Mouse (Mus musculus) heart, embryonic 16.5 days (tissue): ENCODE measurements around the gene Thra. TPM values are rescaled to one million over a fixed set of nuclear protein-coding genes. Genes with fewer than 3 reads are reported as not detected.

Experiments used
- ATAC-seq: fragments of 200-750 bp; cut with Nextera tagmentation; replicated peaks from 2 replicates; pipeline ENCODE4 v1.8.0; 2017; ENCODE audit warnings: moderate number of reproducible peaks; ENCODE audit not compliant: insufficient read depth, low FRiP score; ENCODE audit errors: extremely low read depth
- H3K27ac ChIP-seq: fragments of 300-500 bp; sonication (generic); 2 replicates; pipeline ENCODE4 v1.5.1; 2014; ENCODE audit warnings: mild to moderate bottlenecking, low read length, control low read depth, moderate library complexity
- H3K27me3 ChIP-seq: fragments of 300-500 bp; sonication (generic); 2 replicates; pipeline ENCODE4 v1.6.1; 2014; ENCODE audit warnings: low read length, mixed read lengths; ENCODE audit not compliant: control insufficient read depth, insufficient read depth
- H3K36me3 ChIP-seq: fragments of 300-500 bp; sonication (generic); 2 replicates; pipeline ENCODE4 v1.6.1; 2014; ENCODE audit not compliant: control insufficient read depth, insufficient read depth
- H3K4me1 ChIP-seq: fragments of 300-500 bp; sonication (generic); 2 replicates; pipeline ENCODE4 v1.6.1; 2014; ENCODE audit warnings: low read length, mixed read lengths; ENCODE audit not compliant: control insufficient read depth, insufficient read depth
- H3K4me2 ChIP-seq: fragments of 300-500 bp; sonication (generic); 2 replicates; pipeline ENCODE4 v1.6.1; 2014; ENCODE audit warnings: low read depth, mild to moderate bottlenecking, control low read depth, low read length
- H3K4me3 ChIP-seq: fragments of 300-500 bp; sonication (generic); 2 replicates; pipeline ENCODE4 v1.5.1; 2014; ENCODE audit warnings: mild to moderate bottlenecking, control low read depth, low read length
- H3K9ac ChIP-seq: fragments of 300-500 bp; sonication (generic); 2 replicates; pipeline ENCODE4 v1.6.1; 2014; ENCODE audit warnings: low read length, control low read depth
- H3K9me3 ChIP-seq: fragments of 300-500 bp; sonication (generic); replicated peaks from 2 replicates; pipeline ENCODE4 v1.6.1; 2016; ENCODE audit warnings: low read length; ENCODE audit not compliant: control insufficient read depth
- WGBS: fragments of 180-500 bp; shearing (Covaris S2); extraction: QIAGEN DNeasy Blood & Tissue Kit; methylation state at CpG from one replicate; pipeline ENCODE4 v1.1.7; 2014; 5-methylcytosine and 5-hydroxymethylcytosine counted together
- polyA plus RNA-seq: library from polyadenylated mRNA; unstranded; fragments of >200 nt; fragmentation: Nextera tagmentation; extraction: Ambion mirVana; gene quantifications from 2 replicates; pipeline ENCODE4 v1.2.1, GENCODE M21; 2015

Thra gene
- polyA plus RNA-seq, 1 experiment from 2014 or later, result 37.5 TPM

DNA sequence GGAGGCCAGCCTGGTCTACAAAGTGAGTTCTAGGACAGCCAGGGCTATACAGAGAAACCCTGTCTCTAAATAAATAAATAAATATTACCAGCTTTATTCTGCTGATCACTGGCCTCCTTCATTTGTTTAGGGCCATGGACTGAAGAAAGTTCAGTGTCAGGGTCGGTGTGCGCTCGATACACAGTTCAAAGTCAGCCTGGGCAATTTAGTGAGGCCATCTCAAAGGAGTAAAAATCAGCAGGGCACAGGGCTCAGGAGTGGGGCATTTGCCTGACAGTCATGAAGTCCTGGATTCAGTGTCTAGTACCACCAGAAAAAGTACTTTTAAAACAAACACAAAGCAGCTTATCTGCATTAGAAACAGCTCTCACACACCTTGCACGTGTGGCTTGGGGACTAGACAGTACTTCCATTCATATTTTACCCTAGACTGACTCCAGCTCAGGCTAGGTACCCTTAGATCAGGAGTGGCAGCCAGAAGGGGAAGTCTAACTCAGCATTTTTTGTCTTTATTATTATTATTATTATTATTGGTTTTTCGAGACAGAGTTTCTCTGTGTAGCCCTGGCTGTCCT lies 50.3 kb downstream of the Thra start:
- H3K4me3 ChIP-seq, result no peak overlapping the region
- H3K4me1 ChIP-seq, result peaks cover 41% of the 10 kb centered on the region
- H3K9me3 ChIP-seq, result no peaks in the 10 kb centered on the region
- ATAC-seq, result no peak
- no peaks in the 10 kb centered on the region for H3K36me3 ChIP-seq
- H3K27me3 ChIP-seq, result no peaks in the 10 kb centered on the region
- H3K9ac ChIP-seq, result no peak overlapping the region
- WGBS, result 81% methylated on average over 5 of the region's 5 CpGs
- H3K4me2 ChIP-seq, result no peak overlapping the region
- no peak overlapping the region for H3K27ac ChIP-seq

DNA sequence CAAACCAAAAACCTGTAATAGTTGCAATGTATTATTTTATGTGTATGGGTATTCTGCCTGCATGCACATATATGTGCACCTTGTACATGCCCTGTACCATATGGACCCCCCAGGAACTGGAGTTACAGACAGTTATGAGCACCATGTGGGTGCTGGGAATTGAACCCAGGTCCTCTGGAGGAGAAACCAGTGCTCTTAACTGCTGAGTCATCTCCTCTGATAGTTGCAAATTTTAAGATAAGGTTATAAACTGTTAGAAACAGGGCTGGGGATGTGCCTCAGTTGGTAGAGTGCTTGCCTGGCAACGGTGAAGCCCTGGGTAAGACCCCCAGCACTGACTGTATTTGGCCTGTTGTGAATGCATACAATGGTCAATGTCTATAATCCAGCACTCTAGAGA lies 51.0 kb downstream of the Thra start:
- Histone ChIP-seq H3K4me2 (no peak overlapping the region), H3K4me1 (peaks cover 35% of the 10 kb centered on the region), H3K27ac (no peak overlapping the region), H3K36me3 (no peaks in the 10 kb centered on the region), H3K9me3 (no peaks in the 10 kb centered on the region), H3K4me3 (no peak overlapping the region), H3K27me3 (no peaks in the 10 kb centered on the region), H3K9ac (no peak overlapping the region)
- ATAC-seq, result no peak
- WGBS, result 69% methylated on average over 1 of the region's 1 CpGs

DNA sequence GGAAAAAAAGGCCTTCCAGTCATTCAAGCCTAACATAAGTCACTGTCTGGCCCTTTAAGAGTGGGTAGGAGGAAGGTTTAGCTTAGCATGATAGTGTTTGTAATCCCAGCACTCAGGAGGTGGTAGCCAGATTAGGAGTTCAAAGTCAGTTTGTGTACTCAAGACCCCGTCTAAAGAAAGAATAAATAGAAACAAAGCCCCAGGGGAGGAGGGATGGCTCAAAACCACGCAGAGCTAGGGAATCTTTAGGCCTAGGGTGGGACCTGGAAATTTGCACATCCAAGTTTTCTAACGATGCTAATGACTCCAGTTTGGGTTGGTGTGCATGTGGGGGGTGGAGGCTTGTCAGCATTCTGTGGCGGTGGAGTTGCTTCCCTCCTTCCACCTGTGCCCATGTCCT lies 51.6 kb downstream of the Thra start:
- Histone ChIP-seq H3K9me3 (no peaks in the 10 kb centered on the region), H3K4me1 (peaks cover 31% of the 10 kb centered on the region), H3K4me3 (no peak overlapping the region), H3K4me2 (no peak overlapping the region), H3K27ac (no peak overlapping the region), H3K27me3 (no peaks in the 10 kb centered on the region), H3K9ac (no peak overlapping the region), H3K36me3 (no peaks in the 10 kb centered on the region)
- no peak for ATAC-seq
- WGBS, result 20% methylated on average over 4 of the region's 4 CpGs

DNA sequence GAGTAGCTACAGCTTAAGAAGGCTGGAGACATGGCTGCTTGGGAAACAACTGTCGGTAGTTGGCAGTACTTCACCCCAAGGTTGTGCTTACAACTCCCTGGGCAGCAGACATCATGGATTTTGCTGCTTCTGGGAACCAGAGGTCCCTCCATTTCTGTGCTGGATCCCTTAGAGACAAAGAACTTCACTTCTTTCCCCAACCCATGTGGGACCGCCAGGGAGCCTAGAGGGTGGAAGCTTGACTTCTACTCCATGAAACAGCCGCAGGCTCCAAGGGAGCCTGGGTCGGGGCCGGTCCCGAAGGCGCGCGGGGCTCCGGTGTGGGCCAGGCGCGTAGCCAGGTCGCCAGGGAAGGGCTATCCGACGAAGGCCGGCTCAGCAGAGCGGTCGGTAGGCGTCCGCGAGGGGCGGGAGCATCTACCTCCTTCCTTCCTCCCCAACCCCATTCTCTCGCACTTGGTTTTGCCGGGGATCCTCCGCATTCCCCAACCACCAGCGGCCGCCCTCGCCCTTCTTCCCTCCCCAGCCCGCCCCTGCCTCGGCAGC lies 54.1 kb downstream of the Thra start:
- peak overlapping the region; percentile 81 for H3K4me2 ChIP-seq
- H3K4me3 ChIP-seq, result peak overlapping the region; percentile 100
- 0% methylated on average over 29 of the region's 30 CpGs for WGBS
- H3K27me3 ChIP-seq, result no peaks in the 10 kb centered on the region
- H3K4me1 ChIP-seq, result peaks cover 27% of the 10 kb centered on the region
- no peaks in the 10 kb centered on the region for H3K9me3 ChIP-seq
- peaks cover 6% of the 10 kb centered on the region for H3K36me3 ChIP-seq
- peak overlapping the region; percentile 100 for H3K27ac ChIP-seq
- peak; percentile 58 for ATAC-seq
- H3K9ac ChIP-seq, result peak overlapping the region; percentile 100

DNA sequence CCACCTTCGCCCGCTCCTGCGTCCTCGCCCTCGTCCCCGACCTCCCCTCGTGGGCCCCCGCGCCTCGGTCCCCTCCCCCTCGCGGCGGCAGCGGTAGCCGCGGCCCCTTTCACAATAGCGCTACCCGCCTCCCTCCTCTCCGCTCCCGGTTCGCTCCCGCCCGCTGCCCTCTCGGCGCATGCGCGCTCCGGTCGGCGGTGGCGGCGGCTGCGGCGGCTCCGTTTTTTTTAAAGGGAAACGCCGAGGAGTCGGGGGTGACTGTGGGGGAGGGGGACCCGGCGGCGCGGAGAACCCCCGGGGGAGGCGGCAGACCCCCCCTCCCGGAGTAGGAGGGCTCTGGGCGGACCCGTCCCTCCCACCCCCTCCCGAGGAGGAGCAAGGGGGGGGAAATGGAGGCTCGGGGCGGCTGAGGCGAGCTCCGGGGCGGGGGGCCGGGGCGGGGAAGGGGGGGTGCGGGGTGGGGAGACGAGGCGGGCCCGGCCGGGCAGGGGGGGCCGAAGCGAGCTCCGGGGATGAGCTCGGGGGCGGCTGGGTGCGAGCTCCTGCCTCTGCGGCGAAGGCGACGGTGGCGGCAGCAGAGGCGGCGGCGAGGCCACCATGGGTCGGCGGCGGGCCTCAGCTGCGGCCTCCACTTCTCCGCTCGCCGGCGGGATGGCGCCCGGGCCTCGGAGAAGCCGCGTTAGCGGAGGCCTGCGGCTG lies 54.7 kb downstream of the Thra start, which contains the start of gene Msl1:
Gene Msl1 (plus strand): TSS at position 502 of the 699 bp plus-strand sequence.
- peak within 1 kb of the TSS; percentile 100 for H3K4me3 ChIP-seq
- H3K4me1 ChIP-seq, result peaks cover 22% of the 10 kb centered on the region
- under 1% methylated on average over 64 of the region's 89 CpGs for WGBS
- no peaks in the 10 kb centered on the region for H3K9me3 ChIP-seq
- peak within 1 kb of the TSS; percentile 100 for H3K9ac ChIP-seq
- peak within 1 kb of the TSS; percentile 81 for H3K4me2 ChIP-seq
- H3K36me3 ChIP-seq, result peaks cover 11% of the 10 kb centered on the region
- no peaks in the 10 kb centered on the region for H3K27me3 ChIP-seq
- peak within 1 kb of the TSS; percentile 100 for H3K27ac ChIP-seq
- peak; percentile 71 for ATAC-seq

DNA sequence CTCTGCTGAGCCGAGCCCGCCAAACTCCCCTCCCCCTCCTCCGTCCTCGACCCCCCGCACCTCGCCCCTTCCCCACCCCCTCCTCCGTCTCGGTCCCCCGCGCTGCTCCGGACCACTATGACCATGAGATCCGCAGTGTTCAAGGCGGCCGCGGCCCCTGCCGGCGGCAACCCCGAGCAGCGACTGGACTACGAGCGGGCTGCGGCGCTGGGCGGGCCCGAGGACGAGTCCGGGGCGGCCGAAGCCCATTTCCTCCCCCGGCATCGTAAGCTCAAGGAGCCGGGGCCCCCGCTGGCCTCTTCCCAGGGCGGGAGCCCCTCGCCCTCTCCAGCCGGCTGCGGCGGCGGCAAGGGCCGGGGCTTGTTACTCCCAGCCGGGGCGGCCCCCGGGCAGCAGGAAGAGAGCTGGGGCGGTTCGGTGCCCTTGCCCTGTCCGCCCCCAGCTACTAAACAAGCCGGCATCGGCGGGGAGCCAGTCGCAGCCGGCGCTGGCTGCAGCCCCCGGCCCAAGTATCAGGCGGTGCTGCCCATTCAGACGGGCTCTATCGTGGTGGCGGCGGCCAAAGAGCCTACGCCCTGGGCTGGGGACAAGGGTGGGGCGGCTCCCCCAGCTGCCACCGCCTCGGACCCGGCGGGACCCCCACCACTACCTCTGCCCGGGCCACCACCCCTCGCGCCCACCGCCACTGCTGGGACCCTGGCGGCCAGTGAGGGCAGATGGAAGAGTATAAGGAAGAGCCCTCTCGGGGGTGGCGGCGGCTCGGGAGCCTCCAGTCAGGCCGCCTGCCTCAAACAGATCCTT lies 55.5 kb downstream of the Thra start:
- Histone ChIP-seq H3K36me3 (peaks cover 17% of the 10 kb centered on the region), H3K4me3 (peak overlapping the region; percentile 100), H3K9ac (peak overlapping the region; percentile 100), H3K9me3 (no peaks in the 10 kb centered on the region), H3K4me1 (peaks cover 22% of the 10 kb centered on the region), H3K27me3 (no peaks in the 10 kb centered on the region), H3K4me2 (peak overlapping the region; percentile 81), H3K27ac (peak overlapping the region; percentile 100)
- peak; percentile 31 for ATAC-seq
- WGBS, result under 1% methylated on average over 68 of the region's 74 CpGs

DNA sequence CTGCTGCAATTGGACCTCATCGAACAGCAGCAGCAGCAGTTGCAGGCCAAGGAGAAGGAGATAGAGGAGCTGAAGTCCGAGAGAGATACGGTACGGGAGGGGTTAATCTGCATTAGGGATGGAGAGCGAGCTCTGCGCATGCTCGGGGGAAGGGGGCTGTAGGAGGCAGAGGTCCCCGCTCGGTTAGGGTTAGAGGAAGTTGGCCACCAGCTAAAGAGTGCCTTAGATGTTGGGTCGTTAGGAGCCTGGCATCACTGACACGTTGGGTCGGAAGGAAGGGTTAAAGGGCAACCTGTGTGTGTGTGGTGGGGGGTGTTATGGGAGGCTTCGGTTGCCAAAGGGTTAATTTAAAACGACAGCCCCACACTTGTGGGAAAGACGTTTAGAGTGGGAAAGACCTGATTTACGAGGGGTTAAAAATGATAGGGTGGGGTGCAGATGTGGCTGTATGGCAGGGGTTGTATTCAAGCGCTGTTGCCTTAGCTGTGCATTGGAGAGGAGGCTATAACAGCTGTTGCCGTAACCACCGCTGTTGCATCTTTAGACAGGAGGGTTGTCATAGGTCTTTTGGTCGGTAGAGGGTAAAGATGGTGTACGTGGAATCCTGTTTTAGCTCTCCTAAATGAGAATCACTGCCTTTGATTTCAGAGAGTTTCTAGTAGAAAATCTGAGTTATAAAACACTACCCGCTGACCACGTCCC lies 56.2 kb downstream of the Thra start:
- Histone ChIP-seq H3K27me3 (no peaks in the 10 kb centered on the region), H3K27ac (peak overlapping the region; percentile 100), H3K36me3 (peaks cover 24% of the 10 kb centered on the region), H3K4me3 (peak overlapping the region; percentile 100), H3K4me2 (peak overlapping the region; percentile 81), H3K9ac (peak overlapping the region; percentile 100), H3K4me1 (peaks cover 22% of the 10 kb centered on the region), H3K9me3 (no peaks in the 10 kb centered on the region)
- ATAC-seq, result peak; percentile 12; the same call in 1 of the 2 replicates
- 1% methylated on average over 23 of the region's 23 CpGs for WGBS

DNA sequence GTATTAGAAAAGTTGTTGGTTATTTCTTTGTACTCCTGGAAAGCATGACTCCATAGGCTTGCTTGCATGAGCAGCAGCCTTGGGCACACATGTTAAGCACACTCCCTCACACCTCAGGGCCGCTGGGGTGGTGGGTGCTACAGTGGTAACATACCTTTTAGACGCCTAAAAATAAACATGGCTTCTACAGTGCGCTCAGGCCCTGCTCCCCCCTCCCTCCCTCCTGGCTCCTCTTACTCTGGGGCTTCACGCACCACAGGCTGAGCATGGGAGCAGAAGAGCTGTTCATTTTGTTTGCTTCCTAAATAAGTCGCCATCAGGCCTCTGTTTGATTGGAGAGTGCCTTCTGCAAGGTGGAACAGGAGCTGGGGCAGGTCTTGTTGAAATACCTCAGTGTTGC lies 56.9 kb downstream of the Thra start:
- ATAC-seq, result no peak; the same call in 1 of the 2 replicates

More for the DNA sequence above, 56.9 kb downstream of the Thra start:
- no peaks in the 10 kb centered on the region for H3K27me3 ChIP-seq
- H3K4me3 ChIP-seq, result peak overlapping the region; percentile 100
- WGBS, result under 1% methylated on average over 5 of the region's 5 CpGs
- H3K4me1 ChIP-seq, result peaks cover 22% of the 10 kb centered on the region
- peak overlapping the region; percentile 100 for H3K9ac ChIP-seq
- peak overlapping the region; percentile 100 for H3K27ac ChIP-seq
- peak overlapping the region; percentile 81 for H3K4me2 ChIP-seq
- peaks cover 31% of the 10 kb centered on the region for H3K36me3 ChIP-seq
- no peaks in the 10 kb centered on the region for H3K9me3 ChIP-seq
